Mouse (Mus musculus) natural killer cell, adult 2 months (primary cell): Measurements from ENCODE around the gene Dhdh.
A peak's percentile ranks its signal among the peaks of the same experiment; 100 is the strongest.
"Not testable (repeated sequence)": the region's sequence is repeated elsewhere in the genome, so short reads cannot be mapped to it uniquely, and the experiment has no call there.

ENCODE experiments used
- DNase-seq, 2 experiments: peaks; one replicate each; pipeline ENCODE4 v3.0.0; 2022; ENCODE audit warnings: low spot score in 2 of 2

Gene Dhdh

GRCm38 (mm10) chr7:45509912-45510787, 21.5 kb upstream of the Dhdh start, which contains the start of gene Nucb1:
Nucb1 (minus strand) TSS chr7:45510406.
- DNase-seq = peak; percentile 89 to 91

- DNase-seq = no peak
Observed at GRCm38 (mm10) chr7:45509181-45509882, 20.7 kb upstream of the Dhdh start.

- no peak for DNase-seq
Observed at GRCm38 (mm10) chr7:45508561-45508960, 20.0 kb upstream of the Dhdh start.

GRCm38 (mm10) chr7:45507583-45507982, 19.0 kb upstream of the Dhdh start:
- DNase-seq = no peak

- no peak for DNase-seq
Observed at GRCm38 (mm10) chr7:45498427-45498826, 9.8 kb upstream of the Dhdh start.

- DNase-seq = no peak
Observed at GRCm38 (mm10) chr7:45494548-45494947, 5.9 kb upstream of the Dhdh start.

GRCm38 (mm10) chr7:45492951-45493350, 4.3 kb upstream of the Dhdh start:
- DNase-seq = no peak

- no peak for DNase-seq
Observed at GRCm38 (mm10) chr7:45492225-45492844, 3.7 kb upstream of the Dhdh start.

- no peak for DNase-seq
Observed at GRCm38 (mm10) chr7:45491264-45491663, 2.7 kb upstream of the Dhdh start.

- no peak for DNase-seq
Observed at GRCm38 (mm10) chr7:45490822-45491221, 2.2 kb upstream of the Dhdh start.

- DNase-seq = no peak
Observed at GRCm38 (mm10) chr7:45489578-45489977, 973 bp upstream of the Dhdh start.

- DNase-seq = no peak
Observed at GRCm38 (mm10) chr7:45487861-45488292, 728 bp downstream of the Dhdh start.

GRCm38 (mm10) chr7:45486761-45487415, 1.7 kb downstream of the Dhdh start, which contains the start of gene Gm45808:
Gm45808 (minus strand) TSS chr7:45486811.
- no peak for DNase-seq

GRCm38 (mm10) chr7:45486158-45486557, 2.4 kb downstream of the Dhdh start:
- DNase-seq = no peak

GRCm38 (mm10) chr7:45484985-45485384, 3.6 kb downstream of the Dhdh start:
- DNase-seq = not testable (repeated sequence)

- no peak for DNase-seq
Observed at GRCm38 (mm10) chr7:45482166-45482565, 6.4 kb downstream of the Dhdh start.

- DNase-seq = peak; percentile 38 to 41
Observed at GRCm38 (mm10) chr7:45481374-45481927, 7.2 kb downstream of the Dhdh start, which contains the start of gene Tulp2. Tulp2 (plus strand) TSS chr7:45481877.

- DNase-seq = not testable (repeated sequence)
Observed at GRCm38 (mm10) chr7:45480310-45480709, 8.3 kb downstream of the Dhdh start.

- DNase-seq = no peak
Observed at GRCm38 (mm10) chr7:45478774-45479173, 9.8 kb downstream of the Dhdh start.

GRCm38 (mm10) chr7:45477003-45477402, 11.6 kb downstream of the Dhdh start:
- peak; percentile 41 to 56 for DNase-seq

GRCm38 (mm10) chr7:45476453-45476852, 12.2 kb downstream of the Dhdh start:
- no peak for DNase-seq
